ENCODE assay signal across 11 mouse cellular contexts in genomic region chr11:96260310-96260970, GRCm38 (mm10). TPM values are rescaled to one million over a fixed set of nuclear protein-coding genes. Genes with fewer than 3 reads are reported as not detected.
DNase-seq lines count a peak whose midpoint lies in the region; ATAC-seq and TF ChIP-seq lines count a peak whose summit lies in the region.
"Had no signal": no experiment of that assay in that cellular context is flagged by ENCODE, and none has a peak within 500 bp of the region (broad histone marks: within the 10 kb centered on the region; RNA-seq: fewer than 3 reads in every experiment).

No protein-coding gene starts in this region.

- peak; percentile 92 to 95 for DNase-seq in adrenal gland, adult (ENCODE audit: inconsistent age in 2 of 2, low spot score in 1 of 2)
- DNase-seq in adrenal gland, postnatal 4 days (ENCODE audit: low spot score in 2 of 2): no peak
- DNase-seq in adrenal gland, postnatal 25 days: peak; percentile 80
- DNase-seq in layer of hippocampus, adult 2 months (ENCODE audit: low spot score in 2 of 2): no peak
- no peak for DNase-seq in left cerebral cortex, postnatal 14 days (ENCODE audit: low spot score in 2 of 2)
- no peak for DNase-seq in spleen, adult 18-20 months
- DNase-seq: thymus, adult 18-20 months had no signal

- ATAC-seq in kidney, embryonic 14.5 days (ENCODE audit: low FRiP score, low TSS enrichment): no peak

- H3ac ChIP-seq in myocyte (ENCODE audit: control insufficient read depth, insufficient read length): no peak overlapping the region

- H3K79me2 ChIP-seq in myocyte (ENCODE audit: control insufficient read depth, insufficient read depth): no peaks in the 10 kb centered on the region

- H3K27ac ChIP-seq in kidney, embryonic 14.5 days (ENCODE audit: low read depth, low read length): peak overlapping the region; percentile 43; the same call in 1 of the 2 replicates
- no peak overlapping the region for H3K27ac ChIP-seq in layer of hippocampus, adult 2 months

- no peak for TF ChIP-seq CTCF in layer of hippocampus, adult 2 months (conservative IDR thresholded peaks at IDR 0.05)

- peak overlapping the region; percentile 25 for H3K4me2 ChIP-seq in kidney, embryonic 14.5 days (replicated peaks; ENCODE audit: low read depth, low read length)
- peak overlapping the region; percentile 34 for H3K4me2 ChIP-seq in myocyte (ENCODE audit: low read depth)

- H3K36me3 ChIP-seq in kidney, embryonic 14.5 days (ENCODE audit: control insufficient read depth, insufficient read depth, low read length): peaks cover 24% of the 10 kb centered on the region; the same call in 1 of the 2 replicates
- H3K36me3 ChIP-seq in myocyte (ENCODE audit: control insufficient read depth, insufficient read depth): no peaks in the 10 kb centered on the region

- H3K9ac ChIP-seq in kidney, embryonic 14.5 days (ENCODE audit: low read depth, low read length): 0 out of 2 replicates have a peak overlapping the region, but pooled peaks have one; percentile 31

- H3K27me3 ChIP-seq in kidney, embryonic 14.5 days (ENCODE audit: control insufficient read depth, insufficient read depth, low read length): no peaks in the 10 kb centered on the region; the same call in 1 of the 2 replicates
- H3K27me3 ChIP-seq in myocyte (ENCODE audit: control insufficient read depth, insufficient read depth, insufficient read length): peaks cover 73% of the 10 kb centered on the region

- no peaks in the 10 kb centered on the region for H3K9me3 ChIP-seq in kidney, embryonic 14.5 days (ENCODE audit: control insufficient read depth, low read length)

- no peak for TF ChIP-seq POLR2A in myocyte (IDR thresholded peaks at IDR 0.05; ENCODE audit: insufficient read length, low read depth)

- 7% methylated on average over 23 of the region's 23 CpGs for WGBS in kidney, embryonic 14.5 days

- H3K4me3 ChIP-seq in kidney, embryonic 14.5 days (ENCODE audit: low read length): 0 out of 2 replicates have a peak overlapping the region, but pooled peaks have one; percentile 8
- no peak overlapping the region for H3K4me3 ChIP-seq in myocyte
- no peak overlapping the region for H3K4me3 ChIP-seq in layer of hippocampus, adult 2 months

- H3K4me1 ChIP-seq in kidney, embryonic 14.5 days (ENCODE audit: control insufficient read depth, insufficient read depth, low read length): peaks cover 83% of the 10 kb centered on the region

- intact Hi-C loops in left cerebral cortex, postnatal 14 days (cut with DNase I): no loop called here

TF ChIP-seq in myocyte, 11 proteins besides CTCF, POLR2A, EP300 and RAD21:
- TF ChIP-seq TCF3 (IDR thresholded peaks at IDR 0.05; ENCODE audit: insufficient read length, low read depth) (no peak), POLR2AphosphoS2 (IDR thresholded peaks at IDR 0.05; ENCODE audit: insufficient read length, low read depth) (no peak), MAX (IDR thresholded peaks at IDR 0.05; ENCODE audit: low read depth) (no peak), MYOG (IDR thresholded peaks at IDR 0.05; ENCODE audit: control insufficient read depth in 1 of 3, insufficient read depth in 1 of 3, insufficient read length in 2 of 3, low read depth in 2 of 3) (no peak), MYOD1 (IDR thresholded peaks at IDR 0.05; ENCODE audit: control insufficient read depth in 1 of 3, insufficient read length in 2 of 3, low read depth in 2 of 3) (no peak), E2F4 (IDR thresholded peaks at IDR 0.05; ENCODE audit: insufficient read depth) (no peak), TCF12 (IDR thresholded peaks at IDR 0.05; ENCODE audit: insufficient read depth, poor library complexity, severe bottlenecking) (no peak), SRF (IDR thresholded peaks at IDR 0.05; ENCODE audit: control insufficient read depth, insufficient read length, low read depth) (no peak), REST (IDR thresholded peaks at IDR 0.05; ENCODE audit: insufficient read depth, insufficient read length) (no peak), USF1 (IDR thresholded peaks at IDR 0.05; ENCODE audit: low read depth) (no peak), CEBPB (IDR thresholded peaks at IDR 0.05; ENCODE audit: insufficient read depth, poor library complexity, severe bottlenecking) (no peak)

RNA-seq across cellular contexts. Expression of gene Hoxb9, which starts 10.8 kb away (rescaled TPM):
- 10 to 100 TPM; 86.0 to 93.6 TPM for total RNA-seq in adrenal gland, postnatal 4 days (2021)
- 202 and 263 TPM in 2 replicates for total RNA-seq in adrenal gland, postnatal 25 days (2021)
- 30.0 and 41.4 TPM in 2 replicates for polyA plus RNA-seq in kidney, embryonic 14.5 days (2014; fragmentation: Nextera tagmentation; extraction: Ambion mirVana)
- polyA plus RNA-seq in myocyte (2012; fragmentation: generic; extraction: Trizol): 0.24 TPM
- total RNA-seq in layer of hippocampus, adult 2 months (2021): not detected
- total RNA-seq in left cerebral cortex, postnatal 14 days (2021): not detected
- total RNA-seq: liver, adult 2 months had no signal
- polyA plus RNA-seq: liver, adult 2 months had no signal

RNA-seq across cellular contexts. Expression of gene Hoxb8, which starts 21.3 kb away (rescaled TPM):
- total RNA-seq in adrenal gland, postnatal 4 days (2021): 10 to 100 TPM; 58.4 to 61.2 TPM
- total RNA-seq in adrenal gland, postnatal 25 days (2021): 84.9 and 94.6 TPM in 2 replicates
- polyA plus RNA-seq in kidney, embryonic 14.5 days (2014; fragmentation: Nextera tagmentation; extraction: Ambion mirVana): 12.7 and 18.6 TPM in 2 replicates
- 0.05 TPM for polyA plus RNA-seq in myocyte (2012; fragmentation: generic; extraction: Trizol)
- not detected for total RNA-seq in layer of hippocampus, adult 2 months (2021)
- not detected for total RNA-seq in left cerebral cortex, postnatal 14 days (2021)
- total RNA-seq: hematopoietic stem cell, adult 5-6 weeks; liver, adult 2 months had no signal

RNA-seq across cellular contexts. Expression of gene Hoxb7, which starts 26.0 kb away (rescaled TPM):
- 10 to 100 TPM; 39.4 to 49.8 TPM for total RNA-seq in adrenal gland, postnatal 4 days (2021)
- 54.7 and 58.6 TPM in 2 replicates for total RNA-seq in adrenal gland, postnatal 25 days (2021)
- polyA plus RNA-seq in kidney, embryonic 14.5 days (2014; fragmentation: Nextera tagmentation; extraction: Ambion mirVana): 58.6 and 61.9 TPM in 2 replicates
- 0.06 TPM for polyA plus RNA-seq in myocyte (2012; fragmentation: generic; extraction: Trizol)
- not detected for total RNA-seq in layer of hippocampus, adult 2 months (2021)
- total RNA-seq in left cerebral cortex, postnatal 14 days (2021): not detected
- total RNA-seq: hematopoietic stem cell, adult 5-6 weeks had no signal

RNA-seq across cellular contexts. Expression of gene Hoxb6, which starts 31.8 kb away (rescaled TPM):
- total RNA-seq in adrenal gland, postnatal 4 days (2021): 10 to 100 TPM; 43.6 to 47.9 TPM
- 74.4 and 78.8 TPM in 2 replicates for total RNA-seq in adrenal gland, postnatal 25 days (2021)
- polyA plus RNA-seq in kidney, embryonic 14.5 days (2014; fragmentation: Nextera tagmentation; extraction: Ambion mirVana): 44.1 and 53.1 TPM in 2 replicates
- not detected for polyA plus RNA-seq in myocyte (2012; fragmentation: generic; extraction: Trizol)
- not detected for total RNA-seq in layer of hippocampus, adult 2 months (2021)
- total RNA-seq in left cerebral cortex, postnatal 14 days (2021): not detected
- total RNA-seq: liver, adult 2 months had no signal

RNA-seq across cellular contexts. Expression of gene Hoxb5, which starts 42.7 kb away (rescaled TPM):
- 10 to 100 TPM; 26.5 to 27.8 TPM for total RNA-seq in adrenal gland, postnatal 4 days (2021)
- total RNA-seq in adrenal gland, postnatal 25 days (2021): 36.5 and 36.8 TPM in 2 replicates
- 22.1 and 24.3 TPM in 2 replicates for polyA plus RNA-seq in kidney, embryonic 14.5 days (2014; fragmentation: Nextera tagmentation; extraction: Ambion mirVana)
- not detected for polyA plus RNA-seq in myocyte (2012; fragmentation: generic; extraction: Trizol)
- total RNA-seq in layer of hippocampus, adult 2 months (2021): not detected
- total RNA-seq in left cerebral cortex, postnatal 14 days (2021): not detected

Comparison
In these comparisons a context has a peak if more than half of its experiments do, and no peak if none do; other contexts are left out.
1. DNase-seq: peak in adrenal gland, adult (2 of 2) and adrenal gland, postnatal 25 days (single experiment); none in adrenal gland, postnatal 4 days (0 of 2), layer of hippocampus, adult 2 months (0 of 2), left cerebral cortex, postnatal 14 days (0 of 2) and spleen, adult 18-20 months (0 of 2).
2. RNA of gene Hoxb9, which starts 10.8 kb away (total RNA-seq): 202 to 263 TPM in adrenal gland, postnatal 25 days and 86.0 to 93.6 TPM in adrenal gland, postnatal 4 days; not detected in layer of hippocampus, adult 2 months and not detected in left cerebral cortex, postnatal 14 days; every median in the first group is over 10 times any median in the second.
3. RNA of gene Hoxb8, which starts 21.3 kb away (total RNA-seq): 84.9 to 94.6 TPM in adrenal gland, postnatal 25 days and 58.4 to 61.2 TPM in adrenal gland, postnatal 4 days; not detected in layer of hippocampus, adult 2 months and not detected in left cerebral cortex, postnatal 14 days; every median in the first group is over 10 times any median in the second.
4. RNA of gene Hoxb7, which starts 26.0 kb away (total RNA-seq): 54.7 to 58.6 TPM in adrenal gland, postnatal 25 days and 39.4 to 49.8 TPM in adrenal gland, postnatal 4 days; not detected in layer of hippocampus, adult 2 months and not detected in left cerebral cortex, postnatal 14 days; every median in the first group is over 10 times any median in the second.